Mouse (Mus musculus): ENCODE data around the gene Slc25a10.
"Not testable (repeated sequence)": the region's sequence is repeated elsewhere in the genome, so short reads cannot be mapped to it uniquely, and the experiment has no call there.

Slc25a10 gene

GRCm38 (mm10) chr11:120510375-120511030, 18.9 kb downstream of the Slc25a10 start:
- DNase-seq (ENCODE audit: low spot score) = no peak

GRCm38 (mm10) chr11:120512790-120513453, 21.3 kb downstream of the Slc25a10 start:
- no peak for DNase-seq (ENCODE audit: low spot score)

GRCm38 (mm10) chr11:120514262-120514661, 22.6 kb downstream of the Slc25a10 start:
- not testable (repeated sequence) for DNase-seq (ENCODE audit: low spot score)

- DNase-seq (ENCODE audit: low spot score) = peak; percentile 88
These were observed 24.0 kb downstream of the Slc25a10 start for GRCm38 (mm10) chr11:120515611-120516010.

GRCm38 (mm10) chr11:120517147-120517546, 25.5 kb downstream of the Slc25a10 start:
- no peak for DNase-seq (ENCODE audit: low spot score)

- no peak for DNase-seq (ENCODE audit: low spot score)
These were observed 26.4 kb downstream of the Slc25a10 start for GRCm38 (mm10) chr11:120518027-120518426.

- no peak for DNase-seq (ENCODE audit: low spot score)
These were observed 26.9 kb downstream of the Slc25a10 start for GRCm38 (mm10) chr11:120518558-120518957.

- no peak for DNase-seq (ENCODE audit: low spot score)
These were observed 28.1 kb downstream of the Slc25a10 start for GRCm38 (mm10) chr11:120519738-120520137.

GRCm38 (mm10) chr11:120520498-120520897, 28.9 kb downstream of the Slc25a10 start:
- DNase-seq (ENCODE audit: low spot score) = no peak

GRCm38 (mm10) chr11:120520967-120521540, 29.4 kb downstream of the Slc25a10 start:
- no peak for DNase-seq (ENCODE audit: low spot score)

- no peak for DNase-seq (ENCODE audit: low spot score)
These were observed 30.9 kb downstream of the Slc25a10 start for GRCm38 (mm10) chr11:120522581-120522980.

- no peak for DNase-seq (ENCODE audit: low spot score)
These were observed 34.3 kb downstream of the Slc25a10 start for GRCm38 (mm10) chr11:120525959-120526358.

GRCm38 (mm10) chr11:120527690-120528354, 36.2 kb downstream of the Slc25a10 start:
- DNase-seq (ENCODE audit: low spot score) = no peak

GRCm38 (mm10) chr11:120528903-120529302, 37.3 kb downstream of the Slc25a10 start:
- DNase-seq (ENCODE audit: low spot score) = no peak

- no peak for DNase-seq (ENCODE audit: low spot score)
These were observed 38.7 kb downstream of the Slc25a10 start, which contains the start of gene Gcgr for GRCm38 (mm10) chr11:120530085-120530964. Gene Gcgr, plus strand, starts transcription at chr11:120530699.

GRCm38 (mm10) chr11:120531646-120532045, 40.0 kb downstream of the Slc25a10 start:
- DNase-seq (ENCODE audit: low spot score) = no peak

- DNase-seq (ENCODE audit: low spot score) = no peak
These were observed 42.5 kb downstream of the Slc25a10 start for GRCm38 (mm10) chr11:120534093-120534492.

- DNase-seq (ENCODE audit: low spot score) = no peak
These were observed 43.5 kb downstream of the Slc25a10 start for GRCm38 (mm10) chr11:120535145-120535544.

GRCm38 (mm10) chr11:120535804-120536203, 44.2 kb downstream of the Slc25a10 start:
- no peak for DNase-seq (ENCODE audit: low spot score)

GRCm38 (mm10) chr11:120538485-120538884, 46.8 kb downstream of the Slc25a10 start:
- DNase-seq (ENCODE audit: low spot score) = no peak

- no peak for DNase-seq (ENCODE audit: low spot score)
These were observed 47.3 kb downstream of the Slc25a10 start for GRCm38 (mm10) chr11:120538955-120539284.
